Mouse (Mus musculus) embryonic facial prominence, embryonic 13.5 days (tissue): ENCODE data around the gene Ms4a2. TPM values are rescaled to one million over a fixed set of nuclear protein-coding genes. Genes with fewer than 3 reads are reported as not detected.

ENCODE experiments used
- ATAC-seq: fragments of 200-750 bp; cut with Nextera tagmentation; 2 replicates; pipeline ENCODE4 v1.8.0; 2017; ENCODE audit warnings: low read depth; ENCODE audit not compliant: insufficient number of reproducible peaks, insufficient read depth, low FRiP score, low TSS enrichment
- H3K27ac ChIP-seq: fragments of 300-500 bp; sonication (generic); 2 replicates; pipeline ENCODE4 v1.5.1; 2015; ENCODE audit warnings: moderate library complexity, mild to moderate bottlenecking, inconsistent platforms
- H3K27me3 ChIP-seq: fragments of 300-500 bp; sonication (generic); 2 replicates; pipeline ENCODE4 v1.6.1; 2015; ENCODE audit warnings: mild to moderate bottlenecking, inconsistent platforms
- H3K36me3 ChIP-seq: fragments of 300-500 bp; sonication (generic); 2 replicates; pipeline ENCODE4 v1.6.1; 2015; ENCODE audit warnings: mild to moderate bottlenecking, inconsistent platforms
- H3K4me1 ChIP-seq: fragments of 300-500 bp; sonication (generic); 2 replicates; pipeline ENCODE4 v1.6.1; 2015; ENCODE audit warnings: inconsistent platforms
- H3K4me2 ChIP-seq: fragments of 300-500 bp; sonication (generic); 2 replicates; pipeline ENCODE4 v1.6.1; 2015; ENCODE audit warnings: moderate library complexity, mild to moderate bottlenecking, inconsistent platforms
- H3K4me3 ChIP-seq: fragments of 300-500 bp; sonication (generic); 2 replicates; pipeline ENCODE4 v1.5.1; 2015; ENCODE audit warnings: mild to moderate bottlenecking, inconsistent platforms
- H3K9ac ChIP-seq: fragments of 300-500 bp; sonication (generic); 2 replicates; pipeline ENCODE4 v1.6.1; 2015; ENCODE audit warnings: mild to moderate bottlenecking, inconsistent platforms
- H3K9me3 ChIP-seq: fragments of 300-500 bp; sonication (generic); 2 replicates; pipeline ENCODE4 v1.6.1; 2016; ENCODE audit warnings: inconsistent platforms
- WGBS: fragments of 180-500 bp; shearing (Covaris S2); methylation state at CpG from one replicate; pipeline ENCODE4 v1.1.7; 2015; ENCODE audit warnings: mixed read lengths; 5-methylcytosine and 5-hydroxymethylcytosine counted together
- polyA plus RNA-seq: library from polyadenylated mRNA; unstranded; fragments of >200 nt; fragmentation: Nextera tagmentation; extraction: Ambion mirVana; gene quantifications from 2 replicates; pipeline ENCODE4 v1.2.1, GENCODE M21; 2015

Ms4a2 gene
- polyA plus RNA-seq, 1 experiment from 2014 or later = 0.49 TPM

DNA sequence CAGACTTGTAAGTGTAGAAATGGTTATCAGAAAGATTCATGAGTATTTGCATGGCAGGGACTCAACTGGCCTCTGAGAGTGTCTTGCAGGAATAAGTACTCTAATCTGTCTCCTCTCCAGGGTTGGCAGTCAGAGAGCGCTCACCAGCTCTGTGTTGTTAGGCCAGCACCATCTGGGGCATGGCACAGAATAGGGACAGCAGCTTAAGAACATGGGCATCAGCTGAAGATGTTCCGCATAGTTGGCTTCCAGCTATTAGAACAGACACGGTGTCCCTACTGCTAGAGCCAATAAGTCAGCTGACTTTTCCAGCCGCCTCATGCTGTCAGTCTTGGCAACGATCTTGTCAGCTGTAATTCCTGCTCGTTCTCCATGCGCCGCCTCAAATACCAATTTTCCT is 48.6 kb downstream of the Ms4a2 start:
- Histone ChIP-seq H3K27ac (no peak overlapping the region), H3K9ac (no peak overlapping the region), H3K4me3 (no peak overlapping the region), H3K4me2 (no peak overlapping the region), H3K4me1 (no peaks in the 10 kb centered on the region), H3K27me3 (no peaks in the 10 kb centered on the region), H3K36me3 (no peaks in the 10 kb centered on the region), H3K9me3 (no peaks in the 10 kb centered on the region)
- ATAC-seq = no peak
- 84% methylated on average over 8 of the region's 8 CpGs for WGBS

Other genes with a start within 250 kb of the Ms4a2 start
- 3.2 and 4.6 TPM in 2 replicates for gene Ms4a4a, start 248.2 kb downstream of the Ms4a2 start, polyA plus RNA-seq
- 0.52 and 0.59 TPM in 2 replicates for gene Ms4a4c, start 218.9 kb downstream of the Ms4a2 start, polyA plus RNA-seq
- 0.13 TPM in 1 of 2 replicates, not detected in the other for gene Ms4a4b, start 180.2 kb downstream of the Ms4a2 start, polyA plus RNA-seq
- 4.8 and 5.4 TPM in 2 replicates for gene Ms4a6c, start 154.4 kb downstream of the Ms4a2 start, polyA plus RNA-seq
- not detected in 2 replicates for gene Gm8369, start 137.8 kb downstream of the Ms4a2 start, polyA plus RNA-seq
- 5.8 TPM in 2 replicates for gene Ms4a6b, start 107.2 kb downstream of the Ms4a2 start, polyA plus RNA-seq
- 0.17 and 0.31 TPM in 2 replicates for gene Ms4a4d, start 86.9 kb downstream of the Ms4a2 start, polyA plus RNA-seq
- 2.8 and 4.0 TPM in 2 replicates for gene Ms4a6d, start 18.9 kb downstream of the Ms4a2 start, polyA plus RNA-seq
- gene Ms4a3, start 17.1 kb upstream of the Ms4a2 start, polyA plus RNA-seq = 0.28 TPM in 1 of 2 replicates, not detected in the other
- gene Oosp2, start 36.8 kb upstream of the Ms4a2 start, polyA plus RNA-seq = not detected in 2 replicates
- not detected in 2 replicates for gene Oosp1, start 67.4 kb upstream of the Ms4a2 start, polyA plus RNA-seq
- not detected in 2 replicates for gene Oosp3, start 73.3 kb upstream of the Ms4a2 start, polyA plus RNA-seq
- gene Gif, start 123.8 kb upstream of the Ms4a2 start, polyA plus RNA-seq = not detected in 2 replicates
- 45.9 and 49.4 TPM in 2 replicates for gene Mrpl16, start 146.7 kb upstream of the Ms4a2 start, polyA plus RNA-seq
- gene Stx3, start 195.7 kb upstream of the Ms4a2 start, polyA plus RNA-seq = 9.2 and 11.2 TPM in 2 replicates
- not detected in 2 replicates for gene Olfr1417, start 215.5 kb upstream of the Ms4a2 start, polyA plus RNA-seq
- gene Olfr1418, start 237.3 kb upstream of the Ms4a2 start, polyA plus RNA-seq = not detected in 2 replicates